Mouse (Mus musculus): Measurements from ENCODE around the gene Pmpcb. TPM values are rescaled to one million over a fixed set of nuclear protein-coding genes. Genes with fewer than 3 reads are reported as not detected.
"Not testable (repeated sequence)": the region's sequence is repeated elsewhere in the genome, so short reads cannot be mapped to it uniquely, and the experiment has no call there.

The Pmpcb gene
- polyA plus RNA-seq, 1 experiment from 2014 or later, result 87.0 TPM

GRCm38 (mm10) chr5:21706546-21706945 is 30.4 kb upstream of the Pmpcb start:
- H3K36me3 ChIP-seq, result no peaks in the 10 kb centered on the region
- no peaks in the 10 kb centered on the region for H3K9me3 ChIP-seq
- no peak overlapping the region for H3K4me3 ChIP-seq
- no peak for ATAC-seq (ENCODE audit: insufficient number of reproducible peaks, insufficient read depth, low FRiP score, low TSS enrichment, low read depth)
- H3K27me3 ChIP-seq, result no peaks in the 10 kb centered on the region
- WGBS, result 93% methylated on average over 4 of the region's 4 CpGs
- no peak overlapping the region for H3K27ac ChIP-seq
- H3K4me1 ChIP-seq, result no peaks in the 10 kb centered on the region
- no peak overlapping the region for H3K9ac ChIP-seq
- no peak overlapping the region for H3K4me2 ChIP-seq

- not testable (repeated sequence) for ATAC-seq (ENCODE audit: insufficient number of reproducible peaks, insufficient read depth, low FRiP score, low TSS enrichment, low read depth); H3K9me3 ChIP-seq; H3K27ac ChIP-seq; H3K27me3 ChIP-seq; H3K4me3 ChIP-seq; H3K4me2 ChIP-seq; H3K9ac ChIP-seq; H3K4me1 ChIP-seq; H3K36me3 ChIP-seq
- WGBS, result 84% methylated on average over 8 of the region's 8 CpGs
These were observed 28.9 kb upstream of the Pmpcb start for GRCm38 (mm10) chr5:21708011-21708410.

GRCm38 (mm10) chr5:21712127-21712715 is 24.7 kb upstream of the Pmpcb start:
- no peak overlapping the region for H3K4me3 ChIP-seq
- peaks cover 5% of the 10 kb centered on the region; the same call in 1 of the 2 replicates for H3K27me3 ChIP-seq
- H3K27ac ChIP-seq, result no peak overlapping the region
- no peak overlapping the region for H3K9ac ChIP-seq
- no peak for ATAC-seq (ENCODE audit: insufficient number of reproducible peaks, insufficient read depth, low FRiP score, low TSS enrichment, low read depth)
- 69% methylated on average over 13 of the region's 13 CpGs for WGBS
- no peaks in the 10 kb centered on the region for H3K4me1 ChIP-seq
- no peaks in the 10 kb centered on the region for H3K9me3 ChIP-seq
- no peaks in the 10 kb centered on the region for H3K36me3 ChIP-seq
- no peak overlapping the region for H3K4me2 ChIP-seq

- no peak overlapping the region for H3K4me2 ChIP-seq
- ATAC-seq (ENCODE audit: insufficient number of reproducible peaks, insufficient read depth, low FRiP score, low TSS enrichment, low read depth), result no peak
- H3K9ac ChIP-seq, result no peak overlapping the region
- no peaks in the 10 kb centered on the region for H3K9me3 ChIP-seq
- H3K27me3 ChIP-seq, result peaks cover 5% of the 10 kb centered on the region; the same call in 1 of the 2 replicates
- H3K27ac ChIP-seq, result no peak overlapping the region
- no peaks in the 10 kb centered on the region for H3K4me1 ChIP-seq
- H3K36me3 ChIP-seq, result no peaks in the 10 kb centered on the region
- WGBS, result 95% methylated on average over 4 of the region's 4 CpGs
- no peak overlapping the region for H3K4me3 ChIP-seq
These were observed 22.5 kb upstream of the Pmpcb start for GRCm38 (mm10) chr5:21714447-21714846.

GRCm38 (mm10) chr5:21717165-21717715 is 19.7 kb upstream of the Pmpcb start:
- Histone ChIP-seq H3K9me3 (no peaks in the 10 kb centered on the region), H3K27ac (no peak overlapping the region), H3K36me3 (no peaks in the 10 kb centered on the region), H3K4me2 (no peak overlapping the region), H3K4me3 (no peak overlapping the region), H3K27me3 (peaks cover 3% of the 10 kb centered on the region; the same call in 1 of the 2 replicates), H3K9ac (no peak overlapping the region), H3K4me1 (no peaks in the 10 kb centered on the region)
- 88% methylated on average over 10 of the region's 10 CpGs for WGBS
- ATAC-seq (ENCODE audit: insufficient number of reproducible peaks, insufficient read depth, low FRiP score, low TSS enrichment, low read depth), result no peak

GRCm38 (mm10) chr5:21718546-21718945 is 18.4 kb upstream of the Pmpcb start:
- H3K36me3 ChIP-seq, result no peaks in the 10 kb centered on the region
- H3K9me3 ChIP-seq, result no peaks in the 10 kb centered on the region
- WGBS, result 88% methylated on average over 5 of the region's 5 CpGs
- H3K4me2 ChIP-seq, result no peak overlapping the region
- H3K4me1 ChIP-seq, result no peaks in the 10 kb centered on the region
- H3K9ac ChIP-seq, result no peak overlapping the region
- H3K4me3 ChIP-seq, result no peak overlapping the region
- H3K27ac ChIP-seq, result no peak overlapping the region
- no peak for ATAC-seq (ENCODE audit: insufficient number of reproducible peaks, insufficient read depth, low FRiP score, low TSS enrichment, low read depth)
- no peaks in the 10 kb centered on the region for H3K27me3 ChIP-seq

- no peaks in the 10 kb centered on the region for H3K36me3 ChIP-seq
- WGBS, result 93% methylated on average over 2 of the region's 2 CpGs
- no peak overlapping the region for H3K27ac ChIP-seq
- H3K9ac ChIP-seq, result no peak overlapping the region
- 0 out of 2 replicates have a peak, but pooled peaks cover 3% of the 10 kb centered on the region for H3K4me1 ChIP-seq
- H3K4me3 ChIP-seq, result no peak overlapping the region
- H3K27me3 ChIP-seq, result no peaks in the 10 kb centered on the region
- no peaks in the 10 kb centered on the region for H3K9me3 ChIP-seq
- H3K4me2 ChIP-seq, result no peak overlapping the region
- no peak for ATAC-seq (ENCODE audit: insufficient number of reproducible peaks, insufficient read depth, low FRiP score, low TSS enrichment, low read depth)
These were observed 17.7 kb upstream of the Pmpcb start for GRCm38 (mm10) chr5:21719209-21719608.

GRCm38 (mm10) chr5:21724427-21724826 is 12.5 kb upstream of the Pmpcb start:
- no peak for ATAC-seq (ENCODE audit: insufficient number of reproducible peaks, insufficient read depth, low FRiP score, low TSS enrichment, low read depth)
- H3K4me3 ChIP-seq, result no peak overlapping the region
- 24% methylated on average over 1 of the region's 1 CpGs for WGBS
- H3K27me3 ChIP-seq, result no peaks in the 10 kb centered on the region
- H3K9ac ChIP-seq, result no peak overlapping the region
- peak overlapping the region; percentile 79 for H3K27ac ChIP-seq
- 0 out of 2 replicates have a peak, but pooled peaks cover 9% of the 10 kb centered on the region for H3K4me1 ChIP-seq
- H3K36me3 ChIP-seq, result no peaks in the 10 kb centered on the region
- no peak overlapping the region for H3K4me2 ChIP-seq
- no peaks in the 10 kb centered on the region for H3K9me3 ChIP-seq

GRCm38 (mm10) chr5:21724872-21725271 is 12.1 kb upstream of the Pmpcb start:
- ATAC-seq (ENCODE audit: insufficient number of reproducible peaks, insufficient read depth, low FRiP score, low TSS enrichment, low read depth), result 0 out of 2 replicates have a peak, but pooled peaks have one; percentile 26

GRCm38 (mm10) chr5:21729107-21729506 is 7.8 kb upstream of the Pmpcb start:
- Histone ChIP-seq H3K36me3 (no peaks in the 10 kb centered on the region), H3K27me3 (no peaks in the 10 kb centered on the region), H3K4me1 (peaks cover 17% of the 10 kb centered on the region; the same call in 1 of the 2 replicates), H3K9me3 (no peaks in the 10 kb centered on the region), H3K27ac (no peak overlapping the region), H3K4me2 (no peak overlapping the region), H3K4me3 (no peak overlapping the region), H3K9ac (no peak overlapping the region)
- WGBS, result 80% methylated on average over 5 of the region's 5 CpGs
- ATAC-seq (ENCODE audit: insufficient number of reproducible peaks, insufficient read depth, low FRiP score, low TSS enrichment, low read depth), result no peak

More at GRCm38 (mm10) chr5:21724872-21725271, 12.1 kb upstream of the Pmpcb start:
- Histone ChIP-seq H3K27me3 (no peaks in the 10 kb centered on the region), H3K36me3 (no peaks in the 10 kb centered on the region), H3K9me3 (no peaks in the 10 kb centered on the region), H3K4me2 (no peak overlapping the region), H3K4me3 (no peak overlapping the region), H3K4me1 (0 out of 2 replicates have a peak, but pooled peaks cover 9% of the 10 kb centered on the region), H3K9ac (no peak overlapping the region), H3K27ac (peak overlapping the region; percentile 79)
- WGBS, result 33% methylated on average over 7 of the region's 7 CpGs

- Histone ChIP-seq H3K4me3 (no peak overlapping the region), H3K9ac (no peak overlapping the region), H3K27ac (no peak overlapping the region; the same call in 1 of the 2 replicates), H3K36me3 (no peaks in the 10 kb centered on the region), H3K27me3 (no peaks in the 10 kb centered on the region), H3K4me1 (peaks cover 10% of the 10 kb centered on the region; the same call in 1 of the 2 replicates), H3K4me2 (no peak overlapping the region), H3K9me3 (no peaks in the 10 kb centered on the region)
- no peak for ATAC-seq (ENCODE audit: insufficient number of reproducible peaks, insufficient read depth, low FRiP score, low TSS enrichment, low read depth)
- WGBS, result 74% methylated on average over 3 of the region's 3 CpGs
These were observed 4.6 kb upstream of the Pmpcb start for GRCm38 (mm10) chr5:21732177-21732911.

Data from embryonic facial prominence, embryonic 13.5 days (tissue).